Mouse (Mus musculus) kidney, embryonic 14.5 days (tissue): ENCODE measurements around the gene Slc30a10. TPM values are rescaled to one million over a fixed set of nuclear protein-coding genes. Genes with fewer than 3 reads are reported as not detected.

Experiments used
- ATAC-seq: fragments of 200-750 bp; cut with Nextera tagmentation; 2 replicates; pipeline ENCODE4 v1.8.0; 2017; ENCODE audit warnings: moderate number of reproducible peaks, mild to moderate bottlenecking, moderate TSS enrichment, moderate library complexity; ENCODE audit not compliant: low FRiP score, low TSS enrichment
- H3K27ac ChIP-seq: fragments of 300-500 bp; sonication (generic); 2 replicates; pipeline ENCODE4 v1.5.1; 2014; ENCODE audit warnings: low read depth, mild to moderate bottlenecking, low read length, moderate library complexity, mixed read lengths
- H3K27me3 ChIP-seq: fragments of 300-500 bp; sonication (generic); 2 replicates; pipeline ENCODE4 v1.6.1; 2014; ENCODE audit warnings: mild to moderate bottlenecking, low read length; ENCODE audit not compliant: control insufficient read depth, insufficient read depth
- H3K36me3 ChIP-seq: fragments of 300-500 bp; sonication (generic); 2 replicates; pipeline ENCODE4 v1.6.1; 2014; ENCODE audit warnings: low read length, mixed read lengths; ENCODE audit not compliant: control insufficient read depth, insufficient read depth
- H3K4me1 ChIP-seq: fragments of 300-500 bp; sonication (generic); 2 replicates; pipeline ENCODE4 v1.6.1; 2014; ENCODE audit warnings: low read length, mixed read lengths; ENCODE audit not compliant: control insufficient read depth, insufficient read depth
- H3K4me2 ChIP-seq: fragments of 300-500 bp; sonication (generic); replicated peaks from 2 replicates; pipeline ENCODE4 v1.6.1; 2014; ENCODE audit warnings: low read depth, mild to moderate bottlenecking, low read length
- H3K4me3 ChIP-seq: fragments of 300-500 bp; sonication (generic); 2 replicates; pipeline ENCODE4 v1.5.1; 2014; ENCODE audit warnings: mild to moderate bottlenecking, low read length
- H3K9ac ChIP-seq: fragments of 300-500 bp; sonication (generic); 2 replicates; pipeline ENCODE4 v1.6.1; 2014; ENCODE audit warnings: low read depth, mild to moderate bottlenecking, low read length, moderate library complexity
- H3K9me3 ChIP-seq: fragments of 300-500 bp; sonication (generic); 2 replicates; pipeline ENCODE4 v1.6.1; 2016; ENCODE audit warnings: low read length; ENCODE audit not compliant: control insufficient read depth
- WGBS: fragments of 180-500 bp; shearing (Covaris S2); extraction: QIAGEN DNeasy Blood & Tissue Kit; methylation state at CpG from one replicate; pipeline ENCODE4 v1.1.7; 2014; 5-methylcytosine and 5-hydroxymethylcytosine counted together
- polyA plus RNA-seq: library from polyadenylated mRNA; unstranded; fragments of >200 nt; fragmentation: Nextera tagmentation; extraction: Ambion mirVana; gene quantifications from 2 replicates; pipeline ENCODE4 v1.2.1, GENCODE M21; 2014

The Slc30a10 gene
- polyA plus RNA-seq, 1 experiment from 2014 or later: 0.22 TPM

GRCm38 (mm10) chr1:185479861-185480260 lies 25.2 kb downstream of the Slc30a10 start:
- Histone ChIP-seq H3K36me3 (no peaks in the 10 kb centered on the region), H3K9me3 (no peaks in the 10 kb centered on the region), H3K4me3 (no peak overlapping the region), H3K9ac (no peak overlapping the region), H3K27me3 (no peaks in the 10 kb centered on the region), H3K4me2 (no peak overlapping the region), H3K27ac (no peak overlapping the region), H3K4me1 (0 out of 2 replicates have a peak, but pooled peaks cover 4% of the 10 kb centered on the region)
- no peak for ATAC-seq
- 93% methylated on average over 4 of the region's 4 CpGs for WGBS

GRCm38 (mm10) chr1:185482001-185482761 lies 27.5 kb downstream of the Slc30a10 start:
- peak overlapping the region; percentile 18; the same call in 1 of the 2 replicates for H3K9ac ChIP-seq

GRCm38 (mm10) chr1:185482762-185483161 lies 28.1 kb downstream of the Slc30a10 start:
- 0 out of 2 replicates have a peak, but pooled peaks cover 4% of the 10 kb centered on the region for H3K4me1 ChIP-seq
- WGBS: 93% methylated on average over 2 of the region's 2 CpGs
- H3K27ac ChIP-seq: no peak overlapping the region
- no peaks in the 10 kb centered on the region for H3K36me3 ChIP-seq
- ATAC-seq: peak; percentile 4; the same call in 1 of the 2 replicates
- no peaks in the 10 kb centered on the region for H3K9me3 ChIP-seq
- H3K4me2 ChIP-seq: no peak overlapping the region
- no peak overlapping the region for H3K4me3 ChIP-seq
- no peak overlapping the region for H3K9ac ChIP-seq
- H3K27me3 ChIP-seq: no peaks in the 10 kb centered on the region

More at GRCm38 (mm10) chr1:185482001-185482761, 27.5 kb downstream of the Slc30a10 start:
- Histone ChIP-seq H3K36me3 (no peaks in the 10 kb centered on the region), H3K27ac (no peak overlapping the region), H3K4me2 (peak overlapping the region; percentile 43), H3K4me3 (peak overlapping the region; percentile 17; the same call in 1 of the 2 replicates), H3K4me1 (0 out of 2 replicates have a peak, but pooled peaks cover 4% of the 10 kb centered on the region), H3K27me3 (no peaks in the 10 kb centered on the region), H3K9me3 (no peaks in the 10 kb centered on the region)
- ATAC-seq: peak; percentile 65; the same call in 1 of the 2 replicates
- 23% methylated on average over 19 of the region's 19 CpGs for WGBS

- no peak for ATAC-seq
- no peak overlapping the region for H3K4me2 ChIP-seq
- no peak overlapping the region for H3K27ac ChIP-seq
These were observed 28.9 kb downstream of the Slc30a10 start for GRCm38 (mm10) chr1:185483356-185484057.

GRCm38 (mm10) chr1:185484281-185484680 lies 29.6 kb downstream of the Slc30a10 start:
- Histone ChIP-seq H3K4me1 (0 out of 2 replicates have a peak, but pooled peaks cover 7% of the 10 kb centered on the region), H3K27ac (no peak overlapping the region), H3K9me3 (no peaks in the 10 kb centered on the region), H3K4me2 (no peak overlapping the region), H3K9ac (no peak overlapping the region), H3K27me3 (no peaks in the 10 kb centered on the region), H3K36me3 (no peaks in the 10 kb centered on the region), H3K4me3 (no peak overlapping the region)
- 80% methylated on average over 19 of the region's 19 CpGs for WGBS
- ATAC-seq: no peak

More at GRCm38 (mm10) chr1:185483356-185484057, 28.9 kb downstream of the Slc30a10 start:
- Histone ChIP-seq H3K27me3 (no peaks in the 10 kb centered on the region), H3K36me3 (no peaks in the 10 kb centered on the region), H3K4me1 (0 out of 2 replicates have a peak, but pooled peaks cover 4% of the 10 kb centered on the region), H3K4me3 (no peak overlapping the region), H3K9me3 (no peaks in the 10 kb centered on the region), H3K9ac (no peak overlapping the region)
- WGBS: 61% methylated on average over 12 of the region's 12 CpGs

GRCm38 (mm10) chr1:185489893-185490292 lies 35.2 kb downstream of the Slc30a10 start:
- Histone ChIP-seq H3K36me3 (no peaks in the 10 kb centered on the region), H3K27ac (no peak overlapping the region), H3K9ac (no peak overlapping the region), H3K27me3 (no peaks in the 10 kb centered on the region), H3K9me3 (no peaks in the 10 kb centered on the region), H3K4me2 (no peak overlapping the region), H3K4me1 (peaks cover 3% of the 10 kb centered on the region; the same call in 1 of the 2 replicates), H3K4me3 (no peak overlapping the region)
- ATAC-seq: no peak
- 58% methylated on average over 6 of the region's 6 CpGs for WGBS

GRCm38 (mm10) chr1:185490603-185491002 lies 36.0 kb downstream of the Slc30a10 start:
- Histone ChIP-seq H3K9ac (no peak overlapping the region), H3K4me3 (no peak overlapping the region), H3K27ac (no peak overlapping the region), H3K9me3 (no peaks in the 10 kb centered on the region), H3K36me3 (no peaks in the 10 kb centered on the region), H3K27me3 (no peaks in the 10 kb centered on the region), H3K4me2 (no peak overlapping the region), H3K4me1 (peaks cover 3% of the 10 kb centered on the region; the same call in 1 of the 2 replicates)
- ATAC-seq: no peak
- WGBS: 89% methylated on average over 2 of the region's 2 CpGs

- no peak overlapping the region for H3K27ac ChIP-seq
- H3K4me2 ChIP-seq: no peak overlapping the region
- H3K27me3 ChIP-seq: no peaks in the 10 kb centered on the region
- 58% methylated on average over 4 of the region's 4 CpGs for WGBS
- H3K9me3 ChIP-seq: no peaks in the 10 kb centered on the region
- H3K4me3 ChIP-seq: no peak overlapping the region
- H3K36me3 ChIP-seq: no peaks in the 10 kb centered on the region
- ATAC-seq: no peak
- H3K4me1 ChIP-seq: peaks cover 3% of the 10 kb centered on the region; the same call in 1 of the 2 replicates
- H3K9ac ChIP-seq: no peak overlapping the region
These were observed 38.9 kb downstream of the Slc30a10 start for GRCm38 (mm10) chr1:185493439-185494034.
